Mouse (Mus musculus) thymus, postnatal 10 days (tissue): Measurements from ENCODE around the gene Usp7.

Experiments
- DNase-seq, 2 experiments: peaks; one replicate each; pipeline ENCODE4 v3.0.0; 2021; ENCODE audit warnings: low spot score in 2 of 2

The Usp7 gene

DNA sequence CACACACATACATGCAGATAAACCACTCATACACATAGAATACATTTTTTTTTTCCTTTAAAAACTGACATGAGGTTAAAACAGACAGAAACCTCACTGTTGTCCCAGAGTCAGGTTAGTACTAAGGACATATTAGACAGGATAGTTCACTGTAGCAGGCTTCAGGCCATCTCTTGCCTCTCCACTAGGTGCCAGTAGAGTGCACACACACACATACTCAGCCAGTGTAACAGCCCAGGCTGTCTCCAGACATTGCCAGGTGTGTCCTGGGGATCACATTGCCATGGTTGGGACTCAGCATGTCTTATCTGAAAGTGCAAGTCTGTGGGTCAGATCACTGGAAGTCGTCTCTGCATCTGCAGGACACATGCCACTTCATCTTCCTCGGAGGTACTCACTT lies 148.3 kb downstream of the Usp7 start:
- DNase-seq: peak; percentile 25 to 50
